Mouse (Mus musculus): ENCODE data around the gene Crlf1.

Crlf1 gene

DNA sequence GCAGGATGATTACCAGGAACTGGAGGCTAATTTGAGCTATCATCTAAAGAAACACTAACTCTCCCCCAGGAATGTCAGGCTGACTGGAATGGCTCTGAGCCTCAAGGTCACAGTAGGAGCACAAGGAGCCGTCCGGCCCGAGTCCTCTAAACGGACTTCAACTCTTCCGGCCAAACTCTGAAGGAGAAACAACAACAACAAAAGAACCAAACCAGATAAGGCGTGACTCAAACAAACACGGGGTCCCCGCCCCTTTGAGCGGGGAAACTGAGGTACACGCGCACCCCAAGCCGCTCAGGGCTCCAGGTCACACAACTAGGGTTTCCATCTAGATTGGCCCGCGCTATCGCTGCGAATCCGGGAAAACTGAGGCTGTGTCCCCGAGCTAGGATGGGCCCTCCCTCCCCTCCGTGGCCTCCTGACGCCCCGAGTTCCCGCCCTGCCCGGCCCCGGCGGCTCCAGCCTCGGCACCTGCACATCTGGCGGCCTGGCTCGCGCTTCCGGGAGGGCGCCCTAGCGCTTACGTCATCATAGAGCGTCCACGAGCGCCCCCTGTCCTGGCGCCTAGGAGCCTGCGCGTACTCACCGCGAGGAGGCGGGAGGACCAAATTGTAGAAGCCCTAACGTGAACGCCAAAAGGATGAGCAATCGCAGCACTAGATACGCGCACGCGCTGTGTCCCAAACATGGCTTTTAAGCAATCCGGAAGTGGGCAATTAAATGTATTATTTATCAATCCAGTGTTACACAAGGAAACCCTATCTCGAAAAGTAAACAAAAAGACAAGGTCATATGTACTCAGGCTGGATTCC is 29.8 kb downstream of the Crlf1 start:
- peak; percentile 96 for DNase-seq (ENCODE audit: low spot score in 2 of 2)

DNA sequence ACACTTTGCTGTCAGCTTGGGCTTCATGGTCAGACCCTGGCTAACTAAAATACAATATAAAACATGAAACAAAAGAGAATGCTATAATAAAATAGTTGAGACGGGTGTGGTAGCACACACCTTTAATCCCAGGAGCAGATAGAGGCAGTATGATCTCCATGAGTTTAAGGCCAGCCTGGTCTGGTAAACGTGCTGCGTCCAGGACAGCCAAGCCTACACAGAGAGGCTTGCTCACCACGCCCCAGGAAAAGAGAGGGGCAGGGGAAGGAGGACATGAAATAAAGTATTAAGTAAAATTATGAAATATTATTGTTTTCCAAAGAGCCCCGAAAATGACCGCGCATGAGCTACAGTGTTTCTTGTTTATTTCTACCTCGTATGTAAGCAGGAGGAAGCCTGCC is 34.2 kb downstream of the Crlf1 start:
- no peak for DNase-seq (ENCODE audit: low spot score in 2 of 2)

DNA sequence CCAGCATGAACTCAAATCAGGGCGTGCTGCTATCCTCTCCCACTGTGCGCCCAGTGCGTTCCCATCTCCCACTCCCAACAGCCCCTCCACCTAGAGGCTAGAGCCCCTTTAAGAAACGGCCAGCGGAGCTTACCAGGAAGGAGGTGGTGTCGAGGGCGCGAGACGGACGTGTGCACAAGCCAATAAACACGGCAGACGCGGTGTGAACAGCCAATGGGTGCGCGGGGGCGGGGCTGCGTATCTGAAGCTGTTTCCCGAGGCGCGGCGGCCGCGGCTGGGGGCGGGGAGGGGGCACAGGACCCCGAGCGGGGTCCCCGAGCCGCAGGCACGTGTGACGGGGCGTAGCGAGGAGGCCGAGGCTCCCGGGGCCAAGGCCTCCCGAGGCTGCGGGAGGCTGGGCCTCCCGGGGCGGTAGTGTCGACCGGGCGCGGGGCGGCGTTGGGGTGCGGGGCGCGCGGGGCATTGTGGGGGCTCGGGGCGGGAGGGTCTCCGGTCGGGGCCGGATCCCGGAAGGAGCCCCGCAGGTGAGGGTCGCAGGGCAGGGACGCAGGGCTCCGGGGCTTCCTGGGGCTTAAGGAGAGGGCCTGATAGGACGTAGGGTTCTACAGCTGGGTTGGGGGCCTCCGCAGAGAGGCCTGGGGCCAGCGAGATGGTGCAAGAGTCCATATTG is 34.7 kb downstream of the Crlf1 start, which contains the start of the genes Fkbp8 and Kxd1:
TSS of gene Fkbp8 (plus strand) at position 213 of the 670 bp plus-strand sequence.
TSS of gene Kxd1 (minus strand) at position 445 of the 670 bp plus-strand sequence.
- peak; percentile 99 to 100 for DNase-seq (ENCODE audit: low spot score in 2 of 2)

DNA sequence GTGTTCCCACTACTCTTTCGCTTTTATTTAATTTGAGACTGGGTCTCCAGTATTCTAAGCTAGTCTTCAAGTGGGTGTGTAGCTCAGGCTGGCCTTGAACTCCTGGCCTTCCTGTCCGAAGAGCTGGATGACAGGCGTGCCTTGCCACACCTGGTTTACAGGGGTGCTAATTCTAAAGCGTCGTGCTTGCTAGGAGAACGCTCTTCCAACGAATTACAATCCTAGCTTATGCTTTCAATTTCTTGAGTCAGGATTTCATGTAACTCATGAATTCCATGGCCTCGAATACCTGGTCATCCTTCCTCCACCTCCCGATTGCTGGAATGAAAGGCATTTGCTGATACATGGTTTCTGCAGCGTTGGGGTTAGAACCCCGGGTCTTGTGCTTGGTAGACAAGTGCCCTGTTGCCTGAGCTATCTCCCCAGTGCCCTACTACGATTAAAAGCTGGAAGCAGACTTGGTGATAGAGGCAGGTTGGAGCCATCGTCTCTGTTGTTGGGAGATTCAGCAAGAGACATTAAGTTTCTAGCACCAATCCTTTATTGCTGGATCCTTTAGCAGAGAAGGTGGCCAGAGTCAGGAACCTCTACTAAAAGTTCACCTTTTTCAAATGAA is 35.3 kb downstream of the Crlf1 start:
- no peak for DNase-seq (ENCODE audit: low spot score in 2 of 2)

DNA sequence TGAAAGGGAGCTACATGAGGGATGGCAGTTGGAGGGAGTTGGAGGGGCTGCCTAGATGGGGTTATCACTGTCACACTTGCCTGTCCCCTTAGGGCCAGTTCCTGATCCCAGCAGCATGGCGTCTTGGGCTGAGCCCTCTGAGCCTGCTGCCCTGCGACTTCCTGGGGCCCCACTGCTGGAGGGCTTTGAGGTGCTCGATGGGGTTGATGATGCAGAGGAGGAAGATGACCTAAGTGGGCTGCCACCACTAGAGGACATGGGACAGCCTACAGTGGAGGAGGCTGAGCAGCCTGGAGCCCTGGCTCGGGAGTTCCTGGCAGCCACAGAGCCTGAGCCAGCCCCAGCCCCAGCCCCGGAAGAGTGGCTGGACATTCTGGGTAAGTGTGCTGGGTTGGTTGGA is 36.3 kb downstream of the Crlf1 start:
- no peak for DNase-seq (ENCODE audit: low spot score in 2 of 2)

DNA sequence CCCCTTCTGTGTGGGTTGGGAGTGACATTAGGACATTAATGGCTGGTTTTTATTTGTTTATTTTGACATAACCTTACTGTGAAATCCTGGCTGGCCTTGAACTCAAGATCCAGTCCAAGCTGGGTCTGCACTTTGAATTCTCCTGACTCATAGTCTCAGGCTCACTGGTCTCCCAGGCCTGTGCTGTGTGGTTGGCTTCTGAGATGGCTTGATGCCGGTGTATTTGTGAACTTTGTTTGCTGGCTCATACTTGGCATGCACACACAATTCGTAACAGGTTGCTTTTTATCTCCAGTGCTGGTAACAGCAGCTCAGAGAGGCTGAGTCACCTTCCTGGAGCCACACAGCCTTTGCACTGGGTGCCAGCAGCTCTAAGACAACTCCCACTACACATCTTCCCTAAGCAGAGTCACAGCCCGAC is 36.8 kb downstream of the Crlf1 start:
- DNase-seq (ENCODE audit: low spot score in 2 of 2) = no peak

DNA sequence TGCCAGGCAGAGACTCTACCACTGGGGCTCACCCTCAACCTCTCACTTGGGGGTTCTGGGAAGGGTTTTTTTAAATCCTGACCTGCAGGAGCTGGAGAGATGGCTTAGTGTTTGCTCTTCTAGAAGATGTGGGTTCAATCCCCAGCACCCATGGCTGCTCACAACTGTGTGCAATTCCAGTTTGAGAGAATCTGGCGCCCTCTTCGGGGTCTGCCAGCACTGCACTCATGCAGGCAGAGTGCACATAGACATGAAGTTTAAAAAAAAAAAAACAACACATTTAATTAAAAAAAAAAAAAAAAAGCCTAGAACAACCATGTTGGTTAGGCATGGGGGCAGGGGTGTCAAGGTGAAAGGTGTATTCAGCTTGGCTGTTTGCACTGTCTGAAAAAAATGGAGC is 37.4 kb downstream of the Crlf1 start:
- no peak for DNase-seq (ENCODE audit: low spot score in 2 of 2)

DNA sequence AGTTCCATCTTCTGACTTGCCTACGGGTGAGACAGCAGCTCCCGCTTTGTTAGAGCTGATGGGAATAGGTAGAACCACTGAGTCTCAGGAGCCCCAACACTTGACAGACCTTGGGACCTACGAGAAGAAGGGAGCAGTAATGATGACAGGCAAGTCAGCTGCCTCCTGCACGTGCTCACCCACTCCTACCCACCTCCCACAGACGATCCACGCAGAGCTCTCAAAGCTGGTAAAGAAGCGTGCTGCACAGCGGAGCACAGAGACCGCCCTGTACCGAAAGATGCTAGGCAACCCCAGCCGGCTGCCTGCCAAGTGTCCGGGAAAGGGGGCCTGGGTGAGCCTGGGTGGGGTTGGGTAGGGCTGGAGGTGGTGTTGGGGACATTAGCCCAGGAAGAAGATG is 41.3 kb downstream of the Crlf1 start:
- no peak for DNase-seq (ENCODE audit: low spot score in 2 of 2)

DNA sequence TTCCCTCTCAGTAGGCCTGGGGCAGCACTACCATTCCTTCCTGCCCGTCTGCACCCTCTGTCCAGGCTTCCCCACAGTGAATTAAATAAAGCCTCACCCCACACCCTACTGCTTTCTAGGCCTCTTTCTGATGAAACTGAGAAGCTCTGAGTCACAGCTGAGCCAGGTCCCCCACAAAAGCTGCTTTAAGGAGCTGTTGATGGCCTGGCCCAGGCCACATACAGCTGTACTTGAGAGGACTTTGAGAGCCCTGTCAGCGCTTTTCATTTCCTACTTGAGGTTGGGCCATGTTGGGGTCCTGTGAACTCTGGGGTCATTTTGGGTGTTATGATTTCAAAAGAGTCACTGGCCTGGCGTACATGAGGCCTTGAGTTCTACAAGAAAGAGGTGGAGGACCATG is 42.3 kb downstream of the Crlf1 start:
- DNase-seq (ENCODE audit: low spot score in 2 of 2) = no peak

DNA sequence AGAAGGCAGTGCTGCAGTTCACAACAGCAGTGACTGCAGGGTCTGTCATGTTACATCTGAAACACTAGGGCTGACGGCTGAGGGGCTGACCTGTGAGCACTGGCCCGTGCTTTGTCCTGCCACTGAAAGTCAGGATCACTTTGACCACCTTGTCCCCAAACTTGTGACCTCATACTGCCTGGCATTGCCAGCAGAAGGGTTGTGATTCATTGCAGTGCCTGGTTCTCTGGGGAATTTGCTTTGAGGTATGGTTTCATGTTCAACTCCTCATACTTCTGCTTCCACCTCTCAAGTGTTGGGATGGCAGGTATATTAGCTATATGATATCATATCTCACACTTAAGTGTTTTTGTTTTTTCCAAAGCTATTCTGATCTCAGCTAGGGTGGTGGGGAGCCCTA is 42.7 kb downstream of the Crlf1 start:
- DNase-seq (ENCODE audit: low spot score in 2 of 2) = no peak

DNA sequence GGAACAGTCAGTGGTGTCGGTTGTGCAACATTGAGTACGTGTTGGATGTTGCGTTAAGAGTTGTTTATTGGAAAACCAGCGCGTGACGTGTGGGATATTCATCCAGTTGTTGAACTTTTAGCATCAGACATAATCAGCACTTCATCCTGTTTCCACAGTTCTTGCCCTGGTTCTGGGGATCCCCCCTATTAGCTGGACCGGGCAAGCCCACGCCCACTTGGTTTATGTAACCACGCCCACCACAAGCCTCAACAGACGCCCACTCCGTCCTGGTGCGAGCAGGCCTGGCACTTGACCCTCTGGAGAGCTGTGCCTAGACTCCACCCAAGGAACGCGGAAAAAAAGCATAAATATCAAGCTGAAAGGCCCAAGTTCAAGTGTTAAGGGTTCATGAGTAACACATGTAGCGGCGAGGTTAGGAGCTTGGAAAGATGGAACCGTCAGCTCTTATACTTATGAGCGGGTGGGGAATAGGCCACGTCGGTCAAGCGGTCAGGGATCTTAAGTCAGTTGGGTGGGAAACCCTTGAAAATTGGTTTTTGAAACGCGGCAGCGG is 45.1 kb downstream of the Crlf1 start:
- no peak for DNase-seq (ENCODE audit: low spot score in 2 of 2)

DNA sequence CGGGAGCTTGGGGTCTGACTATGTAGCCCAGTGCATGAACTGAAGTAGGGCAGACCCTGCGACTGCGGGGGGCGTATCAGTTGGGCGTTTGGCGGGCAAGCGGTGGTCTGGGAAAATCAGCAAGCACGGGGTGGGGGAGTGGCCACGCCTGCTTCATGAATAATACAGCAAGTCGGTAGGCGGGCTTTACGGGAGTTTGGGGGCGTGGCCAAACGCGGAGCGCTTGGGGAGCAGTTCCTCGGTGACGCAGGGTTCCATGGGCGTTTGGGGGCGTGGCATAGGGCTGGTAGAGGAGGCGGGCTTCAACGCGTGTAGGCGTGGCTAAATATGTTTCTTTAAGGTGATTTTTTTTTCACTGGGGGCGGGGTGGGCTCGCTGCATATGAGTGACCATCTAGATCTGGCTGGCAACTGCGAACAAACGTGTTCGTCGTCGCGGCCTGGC is 45.7 kb downstream of the Crlf1 start:
- peak; percentile 99 for DNase-seq (ENCODE audit: low spot score in 2 of 2)

DNA sequence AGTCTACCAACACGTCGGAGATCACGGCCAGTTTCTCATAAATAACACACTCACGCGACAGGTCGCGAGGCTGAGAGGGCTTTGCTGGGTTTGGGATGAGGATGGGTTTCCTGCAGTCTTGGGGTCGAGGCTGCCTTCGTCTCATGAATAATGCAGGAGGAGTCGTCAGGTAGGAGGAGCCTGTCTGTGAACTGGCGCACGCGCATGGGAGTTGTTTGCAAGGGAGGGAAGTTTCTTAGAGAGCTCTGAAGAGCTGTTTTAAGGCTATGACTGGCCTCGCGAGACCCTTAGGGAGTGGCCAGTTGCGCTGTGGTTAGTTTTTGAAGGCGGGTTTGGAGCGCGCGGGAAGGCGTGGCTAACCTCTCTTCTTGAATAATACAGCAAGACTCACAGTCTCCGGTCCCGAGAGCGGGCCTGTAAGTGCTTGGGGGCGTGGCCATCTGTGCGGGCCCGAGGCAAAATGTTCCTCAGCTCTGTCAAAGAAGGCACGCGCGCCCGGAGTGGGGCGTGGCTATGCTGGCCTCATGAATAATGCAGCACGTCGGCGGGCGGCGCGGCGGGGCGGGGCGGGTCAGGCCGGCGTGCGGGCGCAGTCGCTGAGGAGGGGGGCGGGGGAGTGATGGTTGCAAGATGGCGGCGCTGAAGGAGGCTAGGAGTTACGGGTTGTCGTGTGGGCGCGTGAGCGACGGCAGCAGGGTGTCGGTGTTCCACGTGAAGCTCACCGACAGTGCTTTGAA is 46.3 kb downstream of the Crlf1 start, which contains the start of gene Ell:
TSS of gene Ell (plus strand) at position 381 of the 737 bp plus-strand sequence.
- DNase-seq (ENCODE audit: low spot score in 2 of 2) = peak; percentile 99

DNA sequence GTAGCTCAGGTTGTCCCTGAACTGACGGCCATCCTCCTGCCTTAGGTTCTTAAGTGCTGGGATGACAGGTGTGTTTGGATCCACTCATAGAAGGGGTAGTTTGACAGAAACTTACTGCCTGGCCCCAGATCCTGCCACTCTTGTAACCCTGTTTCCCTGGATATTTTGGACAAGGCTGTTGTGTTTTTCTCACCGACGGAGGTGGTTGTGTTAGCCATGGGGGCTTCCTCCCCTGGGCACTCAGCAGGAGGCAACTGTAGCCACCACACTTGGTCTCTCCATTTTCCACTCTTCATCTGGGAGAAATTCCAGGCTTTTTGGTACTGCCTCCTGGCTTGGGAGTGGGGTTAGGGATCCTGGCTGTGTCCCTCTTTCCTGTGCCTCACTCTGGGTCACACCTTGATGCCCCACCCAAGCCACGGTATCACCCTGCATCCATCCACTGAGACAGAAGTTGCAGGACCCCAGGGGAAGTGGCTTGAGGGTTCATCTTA is 47.1 kb downstream of the Crlf1 start:
- no peak for DNase-seq (ENCODE audit: low spot score in 2 of 2)

DNA sequence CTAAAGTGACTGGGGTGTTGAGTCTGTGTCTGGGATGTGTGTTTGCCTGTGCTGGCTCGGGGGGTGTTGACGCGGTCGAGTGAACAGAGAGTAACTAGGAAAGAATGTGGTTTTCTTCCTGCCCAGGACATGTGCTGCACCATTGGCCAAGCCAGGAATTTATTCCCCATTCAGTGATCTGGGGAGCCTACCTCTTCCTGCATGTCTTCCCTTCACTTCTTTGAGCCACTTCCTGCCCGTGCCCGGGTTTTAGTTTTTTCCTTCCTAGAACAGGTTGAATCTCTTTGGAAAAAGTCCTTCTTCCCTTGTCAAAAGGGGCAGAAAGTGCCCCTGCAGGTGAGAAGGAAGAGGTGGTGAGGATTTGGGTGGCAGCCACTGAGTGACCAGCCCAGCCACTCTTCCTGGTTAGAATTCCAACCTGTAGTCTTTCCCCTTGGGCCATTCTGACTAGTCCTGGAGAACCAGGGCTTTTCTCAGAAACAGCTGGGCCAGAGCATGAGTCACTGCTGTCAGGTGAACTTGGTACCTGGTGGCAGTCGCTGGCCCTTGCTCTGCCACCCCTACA is 47.6 kb downstream of the Crlf1 start:
- DNase-seq (ENCODE audit: low spot score in 2 of 2) = no peak

DNA sequence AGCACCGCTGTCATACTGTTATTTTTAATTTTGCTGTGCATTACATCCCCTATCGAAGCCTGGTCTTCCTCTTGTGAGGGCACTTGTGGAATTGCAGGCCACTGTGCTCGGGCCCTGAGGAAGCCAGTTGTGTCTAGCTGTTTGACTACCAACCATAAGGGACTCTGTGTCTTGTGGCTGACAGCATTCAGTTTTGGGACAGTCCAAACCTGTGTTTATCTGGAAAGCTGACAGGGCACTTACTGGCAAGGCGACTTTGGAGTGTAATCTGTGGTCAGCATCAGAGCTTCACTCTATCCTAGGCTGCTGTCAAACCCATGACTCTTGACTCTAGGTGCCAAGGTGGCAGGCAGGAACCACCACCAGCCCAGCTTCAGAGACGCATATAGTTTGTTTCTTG is 48.1 kb downstream of the Crlf1 start:
- DNase-seq (ENCODE audit: low spot score in 2 of 2) = no peak

DNA sequence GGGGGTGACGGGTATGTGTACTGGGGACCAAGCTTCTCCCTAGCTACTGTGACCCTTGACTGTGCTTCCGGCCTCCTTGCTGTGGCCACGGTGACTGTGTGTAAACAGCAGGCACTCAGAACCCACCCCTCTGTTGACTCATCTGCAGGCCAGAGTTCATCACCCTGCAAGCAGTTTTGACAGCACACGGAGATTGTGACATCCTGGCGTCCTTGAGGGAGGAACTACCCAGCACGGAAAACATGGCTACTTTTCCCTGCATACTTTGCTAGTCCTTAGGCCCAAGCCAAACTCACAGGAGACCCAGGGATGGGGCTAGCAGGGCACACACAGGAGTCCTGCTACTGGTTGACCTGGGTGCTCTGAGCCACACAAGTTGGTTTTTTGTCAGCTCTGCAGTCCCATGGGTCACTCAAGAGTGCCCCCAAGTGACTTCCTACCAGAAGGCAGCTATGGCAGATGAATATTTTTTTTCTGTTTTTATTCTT is 51.3 kb downstream of the Crlf1 start:
- DNase-seq (ENCODE audit: low spot score in 2 of 2) = no peak

DNA sequence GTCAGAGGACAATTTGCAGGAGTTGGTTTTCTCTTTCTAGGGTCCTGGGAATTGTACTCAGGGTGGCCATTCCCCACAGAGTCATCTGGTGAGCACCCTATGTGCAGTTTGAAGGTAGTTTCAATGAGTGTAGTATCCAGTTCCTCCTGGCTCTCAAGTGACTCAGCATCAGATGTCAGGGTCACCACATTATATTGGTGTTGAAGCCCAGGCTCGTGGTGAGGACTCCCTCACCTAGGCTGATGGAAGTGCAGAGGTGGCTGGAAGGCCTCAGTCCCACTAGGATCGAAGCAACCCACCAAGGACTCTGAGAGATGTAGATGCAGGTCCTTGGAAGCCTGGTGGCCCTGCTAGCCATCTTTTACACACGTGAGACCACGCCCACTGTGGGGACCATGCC is 53.5 kb downstream of the Crlf1 start:
- DNase-seq (ENCODE audit: low spot score in 2 of 2) = no peak

DNA sequence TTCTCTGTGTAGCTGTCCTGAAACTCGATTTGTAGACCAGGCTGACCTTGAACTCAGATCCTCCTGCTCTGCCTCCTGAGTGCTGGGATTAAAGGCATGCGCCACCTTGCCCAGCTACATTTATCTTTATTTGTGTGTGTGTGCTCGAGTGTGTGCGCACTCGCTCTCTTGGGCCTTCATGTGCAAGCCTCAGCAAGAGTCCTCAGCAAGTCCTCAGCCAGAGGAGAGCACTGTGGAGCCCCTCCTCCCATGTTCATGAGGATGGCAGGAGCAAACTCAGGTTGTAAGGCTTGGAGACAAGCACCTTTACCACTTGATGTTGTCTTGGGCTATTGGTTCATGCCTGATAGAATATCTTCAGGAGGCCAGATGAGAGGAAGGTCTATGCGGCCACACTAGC is 54.8 kb downstream of the Crlf1 start:
- DNase-seq (ENCODE audit: low spot score in 2 of 2) = no peak

DNA sequence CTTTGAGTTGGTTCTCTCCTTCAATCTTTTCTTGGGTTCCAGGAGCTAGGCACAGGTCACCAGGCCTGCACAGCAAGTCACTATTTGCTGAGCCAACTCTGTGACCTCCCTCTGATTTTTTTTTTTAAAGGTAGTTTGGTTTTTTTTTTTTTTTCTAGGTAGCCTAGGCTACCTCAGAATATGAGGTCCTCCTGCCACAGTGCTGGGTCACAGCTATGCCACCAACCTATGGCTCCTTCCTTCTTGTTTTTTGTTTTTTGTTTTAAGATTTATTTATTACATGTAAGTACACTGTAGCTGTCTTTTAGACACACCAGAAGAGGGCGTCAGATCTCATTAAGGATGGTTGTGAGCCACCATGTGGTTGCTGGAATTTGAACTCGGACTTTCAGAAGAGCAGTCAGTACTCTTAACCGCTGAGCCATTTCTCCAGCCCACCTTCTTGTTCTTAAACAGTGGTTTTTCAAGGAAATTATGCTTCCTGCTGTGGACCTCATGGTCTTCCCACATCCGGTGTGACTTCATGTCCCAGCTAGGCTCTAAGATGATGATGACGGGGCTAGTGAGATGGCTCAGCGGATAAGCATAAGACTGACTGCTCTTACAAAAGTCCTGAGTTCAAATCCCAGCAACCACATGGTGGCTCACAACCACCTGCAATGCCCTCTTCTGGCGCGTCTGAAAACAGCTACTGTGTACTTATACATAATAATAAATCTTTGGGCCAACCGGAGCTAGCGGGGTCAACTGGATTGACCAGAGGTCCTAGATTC is 56.6 kb downstream of the Crlf1 start:
- DNase-seq (ENCODE audit: low spot score in 2 of 2) = no peak
